Mouse (Mus musculus) liver, embryonic 12.5 days (tissue): ENCODE measurements around the gene Olfr152. TPM values are rescaled to one million over a fixed set of nuclear protein-coding genes. Genes with fewer than 3 reads are reported as not detected.

Experiments used
- ATAC-seq: fragments of 200-750 bp; cut with Nextera tagmentation; 2 replicates; pipeline ENCODE4 v1.8.0; 2017; ENCODE audit warnings: moderate number of reproducible peaks, mild to moderate bottlenecking, moderate library complexity
- H3K27ac ChIP-seq: fragments of 300-500 bp; sonication (generic); 2 replicates; pipeline ENCODE4 v1.5.1; 2016; ENCODE audit warnings: mild to moderate bottlenecking
- H3K27me3 ChIP-seq: fragments of 300-500 bp; sonication (generic); replicated peaks from 2 replicates; pipeline ENCODE4 v1.6.1; 2016; ENCODE audit warnings: mild to moderate bottlenecking, moderate library complexity
- H3K36me3 ChIP-seq: fragments of 300-500 bp; sonication (generic); 2 replicates; pipeline ENCODE4 v1.6.1; 2016; ENCODE audit warnings: mild to moderate bottlenecking, moderate library complexity
- H3K4me1 ChIP-seq: fragments of 300-500 bp; sonication (generic); 2 replicates; pipeline ENCODE4 v1.6.1; 2016
- H3K4me2 ChIP-seq: fragments of 300-500 bp; sonication (generic); 2 replicates; pipeline ENCODE4 v1.6.1; 2016; ENCODE audit warnings: mild to moderate bottlenecking, moderate library complexity
- H3K4me3 ChIP-seq: fragments of 300-500 bp; sonication (generic); 2 replicates; pipeline ENCODE4 v1.5.1; 2016; ENCODE audit warnings: mild to moderate bottlenecking, moderate library complexity
- H3K9ac ChIP-seq: fragments of 300-500 bp; sonication (generic); 2 replicates; pipeline ENCODE4 v1.6.1; 2016; ENCODE audit warnings: mild to moderate bottlenecking, moderate library complexity
- H3K9me3 ChIP-seq: fragments of 300-500 bp; sonication (generic); replicated peaks from 2 replicates; pipeline ENCODE4 v1.6.1; 2016; ENCODE audit warnings: mild to moderate bottlenecking, moderate library complexity
- WGBS: fragments of 180-500 bp; shearing (Covaris S2); methylation state at CpG from one replicate; pipeline ENCODE4 v1.1.7; 2016; ENCODE audit not compliant: insufficient replicate concordance; 5-methylcytosine and 5-hydroxymethylcytosine counted together
- polyA plus RNA-seq: library from polyadenylated mRNA; unstranded; fragments of >200 nt; fragmentation: Nextera tagmentation; extraction: Ambion mirVana; gene quantifications from 2 replicates; pipeline ENCODE4 v1.2.1, GENCODE M21; 2016

The Olfr152 gene
- not detected in 2 replicates for polyA plus RNA-seq

GRCm38 (mm10) chr2:87779183-87779582, at the start of gene Olfr152:
Gene Olfr152, plus strand, starts transcription at chr2:87779483.
- no peak for ATAC-seq
- Histone ChIP-seq H3K4me1 (no peaks in the 10 kb centered on the region), H3K27ac (no peak within 1 kb of the TSS), H3K9ac (no peak within 1 kb of the TSS), H3K36me3 (no peaks in the 10 kb centered on the region), H3K27me3 (no peaks in the 10 kb centered on the region), H3K4me3 (no peak within 1 kb of the TSS), H3K9me3 (0 out of 2 replicates have a peak, but pooled peaks cover 5% of the 10 kb centered on the region), H3K4me2 (no peak within 1 kb of the TSS)
- WGBS = 72% methylated on average over 4 of the region's 4 CpGs

GRCm38 (mm10) chr2:87739878-87740277, 39.4 kb upstream of the Olfr152 start, which contains the start of gene Olfr1138:
Gene Olfr1138, minus strand, starts transcription at chr2:87739978.
- no peak for ATAC-seq
- H3K4me1 ChIP-seq = no peaks in the 10 kb centered on the region
- no peaks in the 10 kb centered on the region for H3K36me3 ChIP-seq
- H3K4me3 ChIP-seq = no peak within 1 kb of the TSS
- H3K9ac ChIP-seq = no peak within 1 kb of the TSS
- H3K27me3 ChIP-seq = no peaks in the 10 kb centered on the region
- 47% methylated on average over 1 of the region's 1 CpGs for WGBS
- no peak within 1 kb of the TSS for H3K4me2 ChIP-seq
- H3K9me3 ChIP-seq = no peaks in the 10 kb centered on the region
- H3K27ac ChIP-seq = no peak within 1 kb of the TSS

GRCm38 (mm10) chr2:87743452-87743851, 35.8 kb upstream of the Olfr152 start, which contains the start of gene Olfr1140:
Gene Olfr1140, plus strand, starts transcription at chr2:87743752.
- no peaks in the 10 kb centered on the region for H3K36me3 ChIP-seq
- WGBS = 71% methylated on average over 3 of the region's 3 CpGs
- H3K4me3 ChIP-seq = no peak within 1 kb of the TSS
- ATAC-seq = no peak
- no peak within 1 kb of the TSS for H3K4me2 ChIP-seq
- no peaks in the 10 kb centered on the region for H3K27me3 ChIP-seq
- no peak within 1 kb of the TSS for H3K27ac ChIP-seq
- H3K4me1 ChIP-seq = no peaks in the 10 kb centered on the region
- H3K9ac ChIP-seq = no peak within 1 kb of the TSS
- no peaks in the 10 kb centered on the region for H3K9me3 ChIP-seq

DNA sequence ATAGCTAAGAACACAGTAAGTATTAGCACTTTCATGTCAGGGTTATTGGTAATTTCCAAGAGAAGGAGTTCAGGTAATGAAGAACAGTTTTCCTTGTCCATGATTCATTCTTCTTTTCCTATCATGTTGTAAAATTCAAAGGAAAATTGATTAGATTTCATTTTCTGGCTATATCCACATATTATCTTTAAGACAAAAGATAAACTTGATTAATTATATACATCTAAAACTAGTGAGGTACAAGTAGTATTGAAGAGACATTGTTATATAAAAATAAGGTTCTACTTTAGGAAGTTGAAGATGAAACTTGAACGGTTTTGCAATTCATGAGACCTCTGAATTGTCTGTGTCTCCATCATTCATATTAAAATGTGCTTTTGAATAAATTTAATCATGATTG, 25.4 kb upstream of the Olfr152 start, which contains the start of gene Olfr1141:
TSS of gene Olfr1141 (minus strand) at position 101 of the 400 bp plus-strand sequence.
- H3K27ac ChIP-seq = no peak within 1 kb of the TSS
- H3K9ac ChIP-seq = no peak within 1 kb of the TSS
- 51% methylated on average over 1 of the region's 1 CpGs for WGBS
- ATAC-seq = no peak
- no peaks in the 10 kb centered on the region for H3K27me3 ChIP-seq
- no peak within 1 kb of the TSS for H3K4me3 ChIP-seq
- no peaks in the 10 kb centered on the region for H3K36me3 ChIP-seq
- H3K9me3 ChIP-seq = no peaks in the 10 kb centered on the region
- no peaks in the 10 kb centered on the region for H3K4me1 ChIP-seq
- no peak within 1 kb of the TSS for H3K4me2 ChIP-seq

DNA sequence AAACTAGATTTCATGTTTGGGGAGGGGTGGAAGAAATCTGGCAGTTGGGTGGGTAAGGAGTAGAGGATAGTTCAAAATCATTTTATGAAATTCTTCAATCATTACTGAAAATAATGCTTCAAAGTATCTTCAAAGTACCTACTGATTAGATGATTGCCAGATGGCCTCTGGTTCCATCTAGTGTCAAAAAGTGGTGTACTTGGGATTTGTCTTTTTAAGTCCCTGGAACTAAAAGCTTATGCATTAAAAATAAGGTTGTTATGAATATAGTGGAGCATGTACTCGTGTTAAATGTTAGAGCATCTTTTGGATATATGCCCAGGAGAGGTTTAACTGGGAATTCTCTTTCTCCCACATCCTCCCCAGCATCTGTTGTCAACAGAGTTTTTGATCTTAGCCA, 3.1 kb upstream of the Olfr152 start:
- H3K9ac ChIP-seq = no peak overlapping the region
- no peak overlapping the region for H3K4me2 ChIP-seq
- 25% methylated on average over 1 of the region's 1 CpGs for WGBS
- no peaks in the 10 kb centered on the region for H3K4me1 ChIP-seq
- H3K9me3 ChIP-seq = 0 out of 2 replicates have a peak, but pooled peaks cover 5% of the 10 kb centered on the region
- no peak for ATAC-seq
- H3K27me3 ChIP-seq = no peaks in the 10 kb centered on the region
- no peaks in the 10 kb centered on the region for H3K36me3 ChIP-seq
- H3K27ac ChIP-seq = no peak overlapping the region
- no peak overlapping the region for H3K4me3 ChIP-seq

DNA sequence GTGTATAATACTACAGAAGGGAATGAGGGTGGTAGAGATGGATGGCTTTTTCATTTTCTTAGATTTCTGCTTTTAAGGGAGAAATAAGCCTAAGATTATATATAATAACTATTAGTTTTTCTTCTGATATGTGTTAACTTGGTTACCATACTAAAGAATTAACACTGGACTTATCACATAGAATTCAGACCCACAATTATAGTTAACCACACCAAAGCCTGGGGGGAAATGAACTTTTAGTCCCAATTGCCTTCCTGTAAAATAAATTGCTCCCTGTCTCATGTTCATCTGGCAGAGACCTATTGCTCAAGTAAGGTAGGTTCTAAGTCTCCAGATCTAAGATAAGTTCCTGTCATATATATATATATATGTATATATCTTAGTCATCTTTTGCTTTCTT, 21.0 kb downstream of the Olfr152 start, which contains the start of gene Olfr1143:
TSS of gene Olfr1143 (plus strand) at position 301 of the 400 bp plus-strand sequence.
- Histone ChIP-seq H3K4me1 (no peaks in the 10 kb centered on the region), H3K27ac (no peak within 1 kb of the TSS), H3K27me3 (no peaks in the 10 kb centered on the region), H3K4me3 (no peak within 1 kb of the TSS), H3K4me2 (no peak within 1 kb of the TSS), H3K9ac (no peak within 1 kb of the TSS), H3K9me3 (no peaks in the 10 kb centered on the region), H3K36me3 (no peaks in the 10 kb centered on the region)
- no peak for ATAC-seq

GRCm38 (mm10) chr2:87809522-87809921, 30.2 kb downstream of the Olfr152 start, which contains the start of gene Olfr1145:
Gene Olfr1145, plus strand, starts transcription at chr2:87809822.
- Histone ChIP-seq H3K27me3 (no peaks in the 10 kb centered on the region), H3K4me1 (no peaks in the 10 kb centered on the region), H3K27ac (no peak within 1 kb of the TSS), H3K9me3 (no peaks in the 10 kb centered on the region), H3K36me3 (no peaks in the 10 kb centered on the region), H3K9ac (no peak within 1 kb of the TSS), H3K4me2 (no peak within 1 kb of the TSS), H3K4me3 (no peak within 1 kb of the TSS)
- 48% methylated on average over 1 of the region's 1 CpGs for WGBS
- ATAC-seq = no peak

DNA sequence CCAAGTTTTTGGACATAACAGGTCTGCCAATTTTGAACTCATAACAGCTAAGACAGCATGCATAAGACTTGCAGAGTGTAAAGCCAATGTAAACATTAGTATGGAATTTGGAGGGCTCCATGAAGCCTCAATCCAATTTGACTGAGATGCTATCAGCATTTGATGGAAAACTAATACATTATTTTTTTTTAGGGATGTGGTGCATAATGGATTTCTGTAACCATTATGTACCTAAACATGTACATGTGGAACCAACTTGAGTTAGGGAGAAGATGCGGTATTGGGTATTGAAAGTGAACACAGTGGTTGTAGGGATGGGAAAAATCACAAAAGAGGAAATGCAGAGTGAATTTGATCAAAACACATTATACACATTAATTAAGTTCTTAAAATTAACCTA, 51.0 kb downstream of the Olfr152 start, which contains the start of gene Olfr1148:
TSS of gene Olfr1148 (plus strand) at position 301 of the 400 bp plus-strand sequence.
- no peak within 1 kb of the TSS for H3K4me3 ChIP-seq
- no peak within 1 kb of the TSS for H3K4me2 ChIP-seq
- H3K4me1 ChIP-seq = no peaks in the 10 kb centered on the region
- no peaks in the 10 kb centered on the region for H3K9me3 ChIP-seq
- H3K9ac ChIP-seq = no peak within 1 kb of the TSS
- H3K36me3 ChIP-seq = no peaks in the 10 kb centered on the region
- no peak for ATAC-seq
- no peak within 1 kb of the TSS for H3K27ac ChIP-seq
- no peaks in the 10 kb centered on the region for H3K27me3 ChIP-seq
- WGBS = 61% methylated on average over 1 of the region's 1 CpGs

Other genes starting within 250 kb of the Olfr152 start
- not detected in 2 replicates for gene Olfr153, start 247.7 kb upstream of the Olfr152 start, polyA plus RNA-seq
- gene Olfr1128, start 233.9 kb upstream of the Olfr152 start, polyA plus RNA-seq = not detected in 2 replicates
- gene Olfr1129, start 205.6 kb upstream of the Olfr152 start, polyA plus RNA-seq = not detected in 2 replicates
- gene Olfr1130, start 173.3 kb upstream of the Olfr152 start, polyA plus RNA-seq = not detected in 2 replicates
- not detected in 2 replicates for gene Olfr1131, start 152.4 kb upstream of the Olfr152 start, polyA plus RNA-seq
- gene Olfr1132, start 141.9 kb upstream of the Olfr152 start, polyA plus RNA-seq = not detected in 2 replicates
- gene Olfr1133, start 132.1 kb upstream of the Olfr152 start, polyA plus RNA-seq = not detected in 2 replicates
- not detected in 2 replicates for gene Olfr1134, start 121.0 kb upstream of the Olfr152 start, polyA plus RNA-seq
- gene Olfr1135, start 105.8 kb upstream of the Olfr152 start, polyA plus RNA-seq = not detected in 2 replicates
- gene Olfr1136, start 85.5 kb upstream of the Olfr152 start, polyA plus RNA-seq = not detected in 2 replicates
- gene Olfr1137, start 66.3 kb upstream of the Olfr152 start, polyA plus RNA-seq = not detected in 2 replicates
- gene Olfr1138, start 39.5 kb upstream of the Olfr152 start, polyA plus RNA-seq = not detected in 2 replicates
- gene Olfr1140, start 35.7 kb upstream of the Olfr152 start, polyA plus RNA-seq = not detected in 2 replicates
- not detected in 2 replicates for gene Olfr1141, start 25.5 kb upstream of the Olfr152 start, polyA plus RNA-seq
- gene Olfr1143, start 21.1 kb downstream of the Olfr152 start, polyA plus RNA-seq = not detected in 2 replicates
- not detected in 2 replicates for gene Olfr1145, start 30.3 kb downstream of the Olfr152 start, polyA plus RNA-seq
- gene Olfr1148, start 51.0 kb downstream of the Olfr152 start, polyA plus RNA-seq = not detected in 2 replicates
- not detected in 2 replicates for gene Olfr1150-ps1, start 64.5 kb downstream of the Olfr152 start, polyA plus RNA-seq
- not detected in 2 replicates for gene Olfr1151, start 76.4 kb downstream of the Olfr152 start, polyA plus RNA-seq
- gene Olfr1152, start 87.0 kb downstream of the Olfr152 start, polyA plus RNA-seq = not detected in 2 replicates
- gene Olfr1153, start 115.5 kb downstream of the Olfr152 start, polyA plus RNA-seq = not detected in 2 replicates
- not detected in 2 replicates for gene Olfr1154, start 125.7 kb downstream of the Olfr152 start, polyA plus RNA-seq
- gene Olfr1155, start 165.7 kb downstream of the Olfr152 start, polyA plus RNA-seq = not detected in 2 replicates
- not detected in 2 replicates for gene Olfr1156, start 173.6 kb downstream of the Olfr152 start, polyA plus RNA-seq
- not detected in 2 replicates for gene Olfr1157, start 188.8 kb downstream of the Olfr152 start, polyA plus RNA-seq
- not detected in 2 replicates for gene Olfr74, start 195.2 kb downstream of the Olfr152 start, polyA plus RNA-seq
- gene Olfr1158, start 210.6 kb downstream of the Olfr152 start, polyA plus RNA-seq = not detected in 2 replicates
- not detected in 2 replicates for gene Olfr1160, start 228.8 kb downstream of the Olfr152 start, polyA plus RNA-seq
- gene Olfr1161, start 243.3 kb downstream of the Olfr152 start, polyA plus RNA-seq = not detected in 2 replicates